Mouse (Mus musculus): ENCODE measurements around the gene Hibadh.

DNA sequence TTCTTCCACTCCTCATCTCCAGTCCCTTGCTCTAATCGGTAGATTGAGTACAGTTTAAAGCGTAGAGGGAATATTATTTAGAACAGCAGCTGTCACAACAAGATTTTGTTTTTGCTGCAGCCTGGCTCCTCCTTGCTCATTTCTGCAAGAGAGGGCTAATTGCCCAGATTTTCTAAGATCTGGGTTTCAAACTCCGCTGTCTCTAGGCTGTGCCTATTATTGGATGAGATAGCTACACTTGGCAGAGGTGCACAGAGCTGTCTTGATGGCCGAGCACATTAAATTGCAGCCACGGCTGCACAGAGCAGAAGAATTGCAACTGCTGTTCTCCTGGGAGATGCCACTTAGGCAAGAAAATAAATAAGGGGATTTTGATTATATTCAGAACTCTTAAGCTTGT, 133.0 kb downstream of the Hibadh start:
- TF ChIP-seq CTCF (IDR thresholded peaks at IDR 0.05): no peak
- TF ChIP-seq POLR2A (IDR thresholded peaks at IDR 0.05; ENCODE audit: insufficient read depth, low read depth, low read length): no peak

Measured in heart, adult 2 months (tissue).